In genomic region chr11:22973599-22973998, GRCm38 (mm10) we compare ENCODE assay signal across 8 mouse cellular contexts. TPM values are rescaled to one million over a fixed set of nuclear protein-coding genes. Genes with fewer than 3 reads are reported as not detected.
A peak's percentile ranks its signal among the peaks of the same experiment; 100 is the strongest.
DNase-seq lines count a peak whose midpoint lies in the region; ATAC-seq and TF ChIP-seq lines count a peak whose summit lies in the region.

No protein-coding gene starts in this region.

- H3K4me3 ChIP-seq in kidney, embryonic 15.5 days (replicated peaks) = peak overlapping the region; percentile 51
- peak overlapping the region; percentile 62 for H3K4me3 ChIP-seq in heart, postnatal 0 days (ENCODE audit: low read depth, low read length)
- peak overlapping the region; percentile 48 for H3K4me3 ChIP-seq in lung, postnatal 0 days (ENCODE audit: low read depth, low read length)

- no peak for TF ChIP-seq CTCF in heart, postnatal 0 days (IDR thresholded peaks at IDR 0.05; ENCODE audit: low read depth)
- no peak for TF ChIP-seq CTCF in lung, postnatal 0 days (IDR thresholded peaks at IDR 0.05)

- H3K4me2 ChIP-seq in kidney, embryonic 15.5 days = peak overlapping the region; percentile 60
- H3K4me2 ChIP-seq in heart, postnatal 0 days (ENCODE audit: low read depth, low read length) = peak overlapping the region; percentile 68
- peak overlapping the region; percentile 52 for H3K4me2 ChIP-seq in lung, postnatal 0 days (replicated peaks; ENCODE audit: low read depth, low read length)

- DNase-seq in kidney, postnatal 36 days = no peak
- DNase-seq in ZHBTc4 (ENCODE audit: low read depth, low spot score) = peak; percentile 22
- DNase-seq in heart, postnatal 0 days (ENCODE audit: low spot score) = peak; percentile 54
- DNase-seq in lung, postnatal 0 days (ENCODE audit: low spot score) = peak; percentile 70
- DNase-seq in thymus, postnatal 25 days = no peak
- DNase-seq in kidney, adult 18-20 months = no peak

- no peak for TF ChIP-seq EP300 in heart, postnatal 0 days (IDR thresholded peaks at IDR 0.05; ENCODE audit: low read depth)
- TF ChIP-seq EP300 in lung, postnatal 0 days (IDR thresholded peaks at IDR 0.05) = no peak

- H3K9ac ChIP-seq in kidney, embryonic 15.5 days = peak overlapping the region; percentile 50
- peak overlapping the region; percentile 67 for H3K9ac ChIP-seq in heart, postnatal 0 days (replicated peaks; ENCODE audit: low read depth, low read length)
- peak overlapping the region; percentile 50 for H3K9ac ChIP-seq in lung, postnatal 0 days (replicated peaks; ENCODE audit: low read depth)

- H3K4me1 ChIP-seq in kidney, embryonic 15.5 days = peaks cover 15% of the 10 kb centered on the region
- peaks cover 10% of the 10 kb centered on the region; the same call in 1 of the 2 replicates for H3K4me1 ChIP-seq in heart, postnatal 0 days (ENCODE audit: control insufficient read depth, insufficient read depth)
- no peaks in the 10 kb centered on the region for H3K4me1 ChIP-seq in lung, postnatal 0 days (ENCODE audit: insufficient read depth, low read depth, low read length)

- H3K9me3 ChIP-seq in kidney, embryonic 15.5 days (replicated peaks) = peaks cover 20% of the 10 kb centered on the region
- no peaks in the 10 kb centered on the region for H3K9me3 ChIP-seq in heart, postnatal 0 days (replicated peaks; ENCODE audit: control insufficient read depth, low read length)
- H3K9me3 ChIP-seq in lung, postnatal 0 days (ENCODE audit: low read length) = no peaks in the 10 kb centered on the region

- peak overlapping the region; percentile 73 for H3K27ac ChIP-seq in kidney, embryonic 15.5 days
- peak overlapping the region; percentile 68 for H3K27ac ChIP-seq in heart, postnatal 0 days (ENCODE audit: low read depth)
- peak overlapping the region; percentile 85 for H3K27ac ChIP-seq in lung, postnatal 0 days (ENCODE audit: low read length)

- H3K36me3 ChIP-seq in kidney, embryonic 15.5 days = peaks cover 62% of the 10 kb centered on the region
- H3K36me3 ChIP-seq in heart, postnatal 0 days (replicated peaks; ENCODE audit: control insufficient read depth, insufficient read depth, low read length) = peaks cover 17% of the 10 kb centered on the region; the same call in 1 of the 2 replicates
- no peaks in the 10 kb centered on the region for H3K36me3 ChIP-seq in lung, postnatal 0 days (ENCODE audit: insufficient read depth, low read length)

- no peak for ATAC-seq in kidney, embryonic 15.5 days (replicated peaks; ENCODE audit: low FRiP score)
- ATAC-seq in heart, postnatal 0 days (ENCODE audit: insufficient read depth, low read depth) = no peak; the same call in 1 of the 2 replicates
- ATAC-seq in lung, postnatal 0 days = peak; percentile 57
- ATAC-seq in megakaryocyte-erythroid progenitor cell, adult 5-6 weeks (replicated peaks; ENCODE audit: low FRiP score, low TSS enrichment, poor library complexity, severe bottlenecking) = no peak

- no peaks in the 10 kb centered on the region for H3K27me3 ChIP-seq in kidney, embryonic 15.5 days
- H3K27me3 ChIP-seq in heart, postnatal 0 days (ENCODE audit: control insufficient read depth, insufficient read depth, low read length) = no peaks in the 10 kb centered on the region
- H3K27me3 ChIP-seq in lung, postnatal 0 days (replicated peaks; ENCODE audit: insufficient read depth, low read length) = no peaks in the 10 kb centered on the region

- WGBS in kidney, embryonic 15.5 days = 49% methylated on average over 14 of the region's 14 CpGs
- 53% methylated on average over 14 of the region's 14 CpGs for WGBS in heart, postnatal 0 days
- WGBS in lung, postnatal 0 days = 53% methylated on average over 14 of the region's 14 CpGs

RNA-seq across cellular contexts. Expression of gene Zrsr1, which starts 1.8 kb away (rescaled TPM):
- 3.0 and 3.8 TPM in 2 replicates for polyA plus RNA-seq in kidney, embryonic 15.5 days (2015; fragmentation: Nextera tagmentation; extraction: Ambion mirVana)
- total RNA-seq in heart, postnatal 0 days (2014; rRNA removed; ENCODE audit: low replicate concordance) = 1.4 and 2.0 TPM in 2 replicates
- 2.0 and 2.2 TPM in 2 replicates for polyA plus RNA-seq in heart, postnatal 0 days (2015; fragmentation: Nextera tagmentation; extraction: Ambion mirVana)
- polyA plus RNA-seq in lung, postnatal 0 days (2015; fragmentation: Nextera tagmentation; extraction: Ambion mirVana) = 3.8 and 4.5 TPM in 2 replicates
- total RNA-seq in megakaryocyte-erythroid progenitor cell, adult 5-6 weeks (2014; fragmentation: Nextera tagmentation) = 6.4 and 7.3 TPM in 2 replicates
- 16.3 and 23.6 TPM in 2 replicates for total RNA-seq in megakaryocyte-erythroid progenitor cell, adult 5-6 weeks (2017)

RNA-seq across cellular contexts. Expression of gene Gm28048, which starts 8.3 kb away (rescaled TPM):
- 19.3 and 21.6 TPM in 2 replicates for polyA plus RNA-seq in kidney, embryonic 15.5 days (2015; fragmentation: Nextera tagmentation; extraction: Ambion mirVana)
- not detected in 2 replicates for total RNA-seq in heart, postnatal 0 days (2014; rRNA removed; ENCODE audit: low replicate concordance)
- 6.8 and 8.0 TPM in 2 replicates for polyA plus RNA-seq in heart, postnatal 0 days (2015; fragmentation: Nextera tagmentation; extraction: Ambion mirVana)
- 26.1 and 26.6 TPM in 2 replicates for polyA plus RNA-seq in lung, postnatal 0 days (2015; fragmentation: Nextera tagmentation; extraction: Ambion mirVana)
- total RNA-seq in megakaryocyte-erythroid progenitor cell, adult 5-6 weeks (2014; fragmentation: Nextera tagmentation) = 31.4 and 32.3 TPM in 2 replicates
- 33.9 and 42.3 TPM in 2 replicates for total RNA-seq in megakaryocyte-erythroid progenitor cell, adult 5-6 weeks (2017)

RNA-seq across cellular contexts. Expression of gene Commd1, which starts 8.6 kb away (rescaled TPM):
- polyA plus RNA-seq in kidney, embryonic 15.5 days (2015; fragmentation: Nextera tagmentation; extraction: Ambion mirVana) = 382 and 415 TPM in 2 replicates
- 28.8 and 43.5 TPM in 2 replicates for total RNA-seq in heart, postnatal 0 days (2014; rRNA removed; ENCODE audit: low replicate concordance)
- 376 TPM in 2 replicates for polyA plus RNA-seq in heart, postnatal 0 days (2015; fragmentation: Nextera tagmentation; extraction: Ambion mirVana)
- polyA plus RNA-seq in lung, postnatal 0 days (2015; fragmentation: Nextera tagmentation; extraction: Ambion mirVana) = 217 and 233 TPM in 2 replicates
- total RNA-seq in megakaryocyte-erythroid progenitor cell, adult 5-6 weeks (2014; fragmentation: Nextera tagmentation) = 74.4 and 174 TPM in 2 replicates
- total RNA-seq in megakaryocyte-erythroid progenitor cell, adult 5-6 weeks (2017) = 63.0 and 95.3 TPM in 2 replicates

RNA-seq across cellular contexts. Expression of gene Cct4, which starts 16.7 kb away (rescaled TPM):
- 295 and 296 TPM in 2 replicates for polyA plus RNA-seq in kidney, embryonic 15.5 days (2015; fragmentation: Nextera tagmentation; extraction: Ambion mirVana)
- 135 and 153 TPM in 2 replicates for total RNA-seq in heart, postnatal 0 days (2014; rRNA removed; ENCODE audit: low replicate concordance)
- polyA plus RNA-seq in heart, postnatal 0 days (2015; fragmentation: Nextera tagmentation; extraction: Ambion mirVana) = 154 and 160 TPM in 2 replicates
- 140 and 149 TPM in 2 replicates for polyA plus RNA-seq in lung, postnatal 0 days (2015; fragmentation: Nextera tagmentation; extraction: Ambion mirVana)
- total RNA-seq in megakaryocyte-erythroid progenitor cell, adult 5-6 weeks (2014; fragmentation: Nextera tagmentation) = 311 and 390 TPM in 2 replicates
- 447 and 464 TPM in 2 replicates for total RNA-seq in megakaryocyte-erythroid progenitor cell, adult 5-6 weeks (2017)

RNA-seq across cellular contexts. Expression of gene Fam161a, which starts 33.7 kb away (rescaled TPM):
- polyA plus RNA-seq in kidney, embryonic 15.5 days (2015; fragmentation: Nextera tagmentation; extraction: Ambion mirVana) = 2.4 and 2.8 TPM in 2 replicates
- total RNA-seq in heart, postnatal 0 days (2014; rRNA removed; ENCODE audit: low replicate concordance) = 0.34 and 11.4 TPM in 2 replicates
- 1.3 and 1.9 TPM in 2 replicates for polyA plus RNA-seq in heart, postnatal 0 days (2015; fragmentation: Nextera tagmentation; extraction: Ambion mirVana)
- 21.2 and 27.9 TPM in 2 replicates for polyA plus RNA-seq in lung, postnatal 0 days (2015; fragmentation: Nextera tagmentation; extraction: Ambion mirVana)
- total RNA-seq in megakaryocyte-erythroid progenitor cell, adult 5-6 weeks (2014; fragmentation: Nextera tagmentation) = 1.2 and 4.3 TPM in 2 replicates
- total RNA-seq in megakaryocyte-erythroid progenitor cell, adult 5-6 weeks (2017) = 2.4 and 3.0 TPM in 2 replicates

Comparison
In these comparisons a context has a peak if more than half of its experiments do, and no peak if none do; other contexts are left out.
1. DNase-seq: peak in ZHBTc4 (single experiment), heart, postnatal 0 days (single experiment) and lung, postnatal 0 days (single experiment); none in kidney, postnatal 36 days (0 of 2), thymus, postnatal 25 days (single experiment) and kidney, adult 18-20 months (single experiment).
2. Peak in every context shown above with its lines, with median percentiles within 50 percentile points of each other: H3K27ac ChIP-seq, H3K4me2 ChIP-seq, H3K4me3 ChIP-seq and H3K9ac ChIP-seq.